Mouse (Mus musculus) midbrain, postnatal 0 days (tissue): ENCODE results near the gene Ifnlr1. TPM values are rescaled to one million over a fixed set of nuclear protein-coding genes. Genes with fewer than 3 reads are reported as not detected.

Source experiments
- ATAC-seq: fragments of 200-750 bp; cut with Nextera tagmentation; 2 replicates; pipeline ENCODE4 v1.8.0; 2017; ENCODE audit warnings: moderate number of reproducible peaks, mild to moderate bottlenecking, moderate TSS enrichment, moderate library complexity; ENCODE audit not compliant: low FRiP score
- DNase-seq: peaks from one replicate; pipeline ENCODE4 v3.0.0-alpha.2; 2015; ENCODE audit warnings: low spot score
- H3K27ac ChIP-seq: fragments of 300-500 bp; sonication (generic); 2 replicates; pipeline ENCODE4 v1.5.1; 2014; ENCODE audit warnings: low read depth, mild to moderate bottlenecking, low read length, mixed read lengths
- H3K27me3 ChIP-seq: fragments of 300-500 bp; sonication (generic); 2 replicates; pipeline ENCODE4 v1.6.1; 2014; ENCODE audit warnings: low read length, control low read depth, mixed read lengths; ENCODE audit not compliant: insufficient read depth
- H3K36me3 ChIP-seq: fragments of 300-500 bp; sonication (generic); 2 replicates; pipeline ENCODE4 v1.6.1; 2014; ENCODE audit warnings: low read length, control low read depth, mixed read lengths; ENCODE audit not compliant: insufficient read depth
- H3K4me1 ChIP-seq: fragments of 300-500 bp; sonication (generic); 2 replicates; pipeline ENCODE4 v1.6.1; 2014; ENCODE audit warnings: mild to moderate bottlenecking, control low read depth, antibody characterized with exemption, low read length, mixed read lengths; ENCODE audit not compliant: insufficient read depth
- H3K4me2 ChIP-seq: fragments of 300-500 bp; sonication (generic); 2 replicates; pipeline ENCODE4 v1.6.1; 2014; ENCODE audit warnings: low read depth, mild to moderate bottlenecking, low read length, mixed read lengths; ENCODE audit not compliant: poor library complexity, severe bottlenecking
- H3K4me3 ChIP-seq: fragments of 300-500 bp; sonication (generic); 2 replicates; pipeline ENCODE4 v1.5.1; 2014; ENCODE audit warnings: low read depth, mild to moderate bottlenecking, low read length, moderate library complexity
- H3K9ac ChIP-seq: fragments of 300-500 bp; sonication (generic); replicated peaks from 2 replicates; pipeline ENCODE4 v1.6.1; 2014; ENCODE audit warnings: mild to moderate bottlenecking, low read length, moderate library complexity, mixed read lengths; ENCODE audit not compliant: poor library complexity, severe bottlenecking
- H3K9me3 ChIP-seq: fragments of 300-500 bp; sonication (generic); 2 replicates; pipeline ENCODE4 v1.6.1; 2016; ENCODE audit warnings: low read length, control low read depth
- CTCF ChIP-seq: IDR thresholded peaks from 2 replicates; pipeline ENCODE4 v1.5.1; 2016; ENCODE audit warnings: antibody characterized with exemption, mild to moderate bottlenecking
- WGBS: fragments of 180-500 bp; shearing (Covaris S2); extraction: QIAGEN DNeasy Blood & Tissue Kit; methylation state at CpG from one replicate; pipeline ENCODE4 v1.1.7; 2014; 5-methylcytosine and 5-hydroxymethylcytosine counted together
- polyA plus RNA-seq: library from polyadenylated mRNA; unstranded; fragments of >200 nt; fragmentation: Nextera tagmentation; extraction: Ambion mirVana; gene quantifications from 2 replicates; pipeline ENCODE4 v1.2.1, GENCODE M21; 2015
- total RNA-seq: library from RNA; depleted of rRNA; stranded (reverse); fragments of >200 nt; gene quantifications from 2 replicates; pipeline ENCODE4 v1.2.3, GENCODE M21; 2014

Ifnlr1 gene
- total and polyA plus RNA-seq, 2 experiments from 2014 or later: 0.10 to 0.22 TPM

DNA sequence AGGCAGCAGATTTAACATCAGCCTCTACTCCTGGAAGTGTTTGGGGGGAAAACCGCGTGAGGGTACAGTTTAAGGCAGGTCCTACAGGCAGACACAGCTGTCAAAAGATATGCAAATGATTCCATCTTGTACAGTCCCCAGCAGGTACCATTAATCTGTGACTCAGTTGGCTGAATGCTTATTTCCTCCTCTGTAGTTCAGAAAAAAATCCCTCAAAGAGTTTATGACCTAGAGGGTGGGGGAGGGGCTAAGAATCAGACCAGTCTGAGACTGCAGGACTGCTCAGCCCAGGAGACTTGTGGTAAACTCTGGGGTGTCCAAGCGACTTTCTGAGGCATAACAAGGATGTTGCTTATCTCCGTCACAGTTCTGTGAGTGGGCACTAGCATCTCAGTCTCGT, 52.1 kb downstream of the Ifnlr1 start:
- H3K4me2 ChIP-seq: no peak overlapping the region
- DNase-seq: no peak
- no peak overlapping the region for H3K9ac ChIP-seq
- no peak overlapping the region for H3K27ac ChIP-seq
- no peaks in the 10 kb centered on the region for H3K9me3 ChIP-seq
- no peaks in the 10 kb centered on the region for H3K27me3 ChIP-seq
- H3K4me1 ChIP-seq: no peaks in the 10 kb centered on the region
- no peak for ATAC-seq
- no peak overlapping the region for H3K4me3 ChIP-seq
- 59% methylated on average over 5 of the region's 5 CpGs for WGBS
- TF ChIP-seq CTCF: no peak
- H3K36me3 ChIP-seq: no peaks in the 10 kb centered on the region

DNA sequence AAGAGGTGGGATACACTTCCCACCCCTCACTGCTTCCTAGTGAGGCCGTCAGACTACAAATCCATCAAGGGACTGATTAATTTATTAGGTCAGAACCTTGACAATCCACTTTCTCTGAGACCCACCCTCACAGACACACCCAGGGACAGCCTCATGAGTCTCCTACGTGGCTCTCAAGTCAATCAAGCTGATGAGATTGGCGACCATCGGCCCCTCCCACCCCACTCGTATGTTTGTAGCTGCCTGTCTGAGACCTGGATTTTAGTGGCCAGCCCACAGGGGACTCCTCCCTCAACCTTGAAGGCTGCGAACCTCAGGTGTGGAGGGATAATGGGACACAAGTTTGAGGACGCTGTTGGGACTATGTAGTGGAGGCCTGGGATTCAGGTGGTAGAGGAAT, 53.1 kb downstream of the Ifnlr1 start:
- H3K4me2 ChIP-seq: no peak overlapping the region
- no peak for TF ChIP-seq CTCF
- H3K36me3 ChIP-seq: no peaks in the 10 kb centered on the region
- no peaks in the 10 kb centered on the region for H3K27me3 ChIP-seq
- no peak overlapping the region for H3K9ac ChIP-seq
- 74% methylated on average over 7 of the region's 7 CpGs for WGBS
- H3K9me3 ChIP-seq: no peaks in the 10 kb centered on the region
- no peak overlapping the region for H3K4me3 ChIP-seq
- no peak overlapping the region for H3K27ac ChIP-seq
- ATAC-seq (no peak), DNase-seq (no peak)
- no peaks in the 10 kb centered on the region for H3K4me1 ChIP-seq

- Histone ChIP-seq H3K27me3 (no peaks in the 10 kb centered on the region), H3K9me3 (no peaks in the 10 kb centered on the region), H3K27ac (no peak overlapping the region), H3K9ac (no peak overlapping the region), H3K4me2 (no peak overlapping the region), H3K4me3 (no peak overlapping the region), H3K36me3 (no peaks in the 10 kb centered on the region), H3K4me1 (no peaks in the 10 kb centered on the region)
- TF ChIP-seq CTCF: no peak
- 96% methylated on average over 14 of the region's 14 CpGs for WGBS
- ATAC-seq: no peak
- DNase-seq: no peak
These were observed 53.6 kb downstream of the Ifnlr1 start for GRCm38 (mm10) chr4:135739672-135740071.

DNA sequence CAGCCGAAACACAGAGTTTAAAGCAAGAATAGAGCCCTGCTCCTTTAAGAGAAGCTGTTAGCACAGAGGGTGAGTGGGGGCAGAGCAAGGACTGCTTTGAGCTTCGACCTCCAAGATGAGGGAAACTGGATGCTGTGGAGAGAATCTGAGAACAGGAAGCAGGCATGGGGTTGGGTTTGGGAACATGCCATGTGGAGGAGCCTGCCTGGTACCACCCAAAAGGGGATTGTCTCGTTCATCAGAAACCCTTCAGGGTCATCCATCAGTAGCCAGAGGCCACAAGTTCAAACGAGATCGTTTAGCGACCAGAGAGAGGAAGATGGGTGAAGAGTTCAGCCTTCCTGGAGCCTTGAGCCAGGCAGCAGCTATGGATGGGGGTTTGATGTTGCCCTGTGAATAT, 57.4 kb downstream of the Ifnlr1 start:
- Histone ChIP-seq H3K4me2 (no peak overlapping the region), H3K27me3 (no peaks in the 10 kb centered on the region), H3K27ac (no peak overlapping the region), H3K9ac (no peak overlapping the region), H3K4me3 (no peak overlapping the region), H3K36me3 (no peaks in the 10 kb centered on the region), H3K9me3 (no peaks in the 10 kb centered on the region), H3K4me1 (no peaks in the 10 kb centered on the region)
- ATAC-seq: no peak
- DNase-seq: no peak
- 59% methylated on average over 6 of the region's 6 CpGs for WGBS
- no peak for TF ChIP-seq CTCF

DNA sequence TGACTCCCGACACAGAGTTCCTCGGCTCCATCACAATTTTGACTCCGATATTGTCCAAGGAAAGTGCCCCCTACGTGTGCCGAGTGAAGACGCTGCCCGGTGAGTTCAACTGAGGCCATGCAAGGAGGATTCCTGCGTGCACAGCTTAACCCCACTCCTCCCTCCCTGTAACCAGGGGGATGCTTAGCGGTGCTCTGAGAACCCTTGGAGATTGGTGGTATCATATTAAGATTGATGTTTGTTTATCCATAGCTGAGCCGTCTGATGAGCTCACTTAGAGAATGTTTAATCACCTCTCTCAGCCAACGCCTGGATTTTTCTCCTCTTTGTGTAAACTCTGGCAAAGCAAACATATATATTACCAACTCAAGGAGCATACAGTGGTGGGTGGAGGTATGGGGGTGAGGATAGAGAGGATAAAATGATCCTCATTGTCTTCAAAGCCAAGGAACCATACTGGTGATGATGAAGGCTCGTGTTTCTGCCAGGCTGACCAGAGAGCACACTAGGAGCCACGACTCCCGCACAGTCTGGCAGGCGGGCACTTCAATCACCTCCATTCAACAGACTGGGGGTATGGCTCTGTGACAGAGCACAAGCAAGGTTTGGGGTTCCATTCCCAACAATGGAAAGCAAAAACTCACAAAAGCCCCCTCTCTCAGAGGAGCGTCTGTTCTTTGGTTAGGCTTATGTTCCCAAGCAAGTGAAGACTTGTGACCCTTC, 58.8 kb downstream of the Ifnlr1 start:
- Histone ChIP-seq H3K4me1 (no peaks in the 10 kb centered on the region), H3K4me3 (no peak overlapping the region), H3K27ac (no peak overlapping the region), H3K9me3 (no peaks in the 10 kb centered on the region), H3K27me3 (no peaks in the 10 kb centered on the region), H3K9ac (no peak overlapping the region), H3K4me2 (no peak overlapping the region), H3K36me3 (no peaks in the 10 kb centered on the region)
- WGBS: 64% methylated on average over 16 of the region's 16 CpGs
- ATAC-seq (no peak), DNase-seq (no peak)
- no peak for TF ChIP-seq CTCF

- H3K27ac ChIP-seq: no peak overlapping the region
- no peak for DNase-seq
- no peak overlapping the region for H3K9ac ChIP-seq
- H3K36me3 ChIP-seq: no peaks in the 10 kb centered on the region
- no peak for TF ChIP-seq CTCF
- 81% methylated on average over 10 of the region's 10 CpGs for WGBS
- H3K4me1 ChIP-seq: no peaks in the 10 kb centered on the region
- no peak overlapping the region for H3K4me3 ChIP-seq
- no peak overlapping the region for H3K4me2 ChIP-seq
- ATAC-seq: no peak
- no peaks in the 10 kb centered on the region for H3K27me3 ChIP-seq
- H3K9me3 ChIP-seq: no peaks in the 10 kb centered on the region
These were observed 59.5 kb downstream of the Ifnlr1 start for GRCm38 (mm10) chr4:135745613-135746012.
